9 mouse cellular contexts compared by ENCODE assay signal in the genomic region with DNA sequence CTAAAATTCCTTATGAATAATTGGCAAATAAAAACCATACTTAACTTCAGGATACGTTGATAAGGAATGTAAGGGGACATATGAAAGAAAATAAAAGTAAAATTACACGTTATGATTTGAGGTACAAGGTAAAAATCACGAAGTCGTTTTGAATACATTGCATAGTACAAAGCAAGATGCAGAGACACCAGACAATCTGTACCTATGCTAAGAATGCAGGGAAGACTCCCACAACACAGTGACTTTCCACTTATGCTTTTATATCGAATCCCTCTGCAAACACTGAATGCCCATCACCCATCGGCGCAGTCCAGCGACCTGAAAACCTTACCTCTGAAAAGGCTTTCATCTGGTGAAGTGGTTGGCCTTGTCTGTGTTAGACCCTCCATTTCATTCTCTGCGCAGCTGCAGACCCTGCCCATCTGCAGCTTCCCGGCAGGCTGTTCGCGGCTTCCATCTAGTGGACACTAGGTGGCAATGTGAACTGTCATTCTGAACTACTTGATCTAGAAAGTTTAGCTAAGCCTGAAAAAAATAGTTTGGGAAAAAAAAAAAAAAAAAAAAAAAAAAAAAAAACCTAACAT.
DNase-seq lines count a peak whose midpoint lies in the region; ATAC-seq lines count a peak whose summit lies in the region.
"Had no signal": no experiment of that assay in that cellular context is flagged by ENCODE, and none has a peak within 500 bp of the region (broad histone marks: within the 10 kb centered on the region; RNA-seq: fewer than 3 reads in every experiment).

No protein-coding gene starts in this region.

- WGBS in kidney, embryonic 14.5 days = 35% methylated on average over 12 of the region's 12 CpGs
- 32% methylated on average over 12 of the region's 12 CpGs for WGBS in midbrain, embryonic 14.5 days

- H3K36me3 ChIP-seq in kidney, embryonic 14.5 days (ENCODE audit: control insufficient read depth, insufficient read depth, low read length) = no peaks in the 10 kb centered on the region
- H3K36me3 ChIP-seq in midbrain, embryonic 14.5 days (ENCODE audit: control insufficient read depth, insufficient read depth, low read length) = peaks cover 10% of the 10 kb centered on the region; the same call in 1 of the 2 replicates
- H3K36me3 ChIP-seq: liver, embryonic 13.5 days had no signal

- H3K9ac ChIP-seq in kidney, embryonic 14.5 days (ENCODE audit: low read depth, low read length) = peak overlapping the region; percentile 44; the same call in 1 of the 2 replicates
- H3K9ac ChIP-seq in midbrain, embryonic 14.5 days (replicated peaks; ENCODE audit: low read length) = peak overlapping the region; percentile 57; the same call in 1 of the 2 replicates
- H3K9ac ChIP-seq: liver, embryonic 13.5 days had no signal

- no peak for DNase-seq in kidney, adult 9 months
- DNase-seq in cerebellum, adult 8-10 months = peak; percentile 21
- DNase-seq in forelimb bud, embryonic 11.5 days (ENCODE audit: low read depth, low spot score) = peak; percentile 62
- DNase-seq in layer of hippocampus, adult 9-11 months = peak; percentile 33
- peak; percentile 87 for DNase-seq in midbrain, embryonic 14.5 days
- DNase-seq: liver, embryonic 13.5 days had no signal

- H3K4me1 ChIP-seq in kidney, embryonic 14.5 days (ENCODE audit: control insufficient read depth, insufficient read depth, low read length) = no peaks in the 10 kb centered on the region
- H3K4me1 ChIP-seq in midbrain, embryonic 14.5 days (ENCODE audit: control insufficient read depth, insufficient read depth, low read length) = 0 out of 2 replicates have a peak, but pooled peaks cover 3% of the 10 kb centered on the region
- H3K4me1 ChIP-seq: liver, embryonic 13.5 days had no signal

- H3K4me2 ChIP-seq in kidney, embryonic 14.5 days (replicated peaks; ENCODE audit: low read depth, low read length) = peak overlapping the region; percentile 29; the same call in 1 of the 2 replicates
- peak overlapping the region; percentile 37 for H3K4me2 ChIP-seq in midbrain, embryonic 14.5 days (ENCODE audit: low read length)
- H3K4me2 ChIP-seq: liver, embryonic 13.5 days had no signal

- peak overlapping the region; percentile 32 for H3K4me3 ChIP-seq in kidney, embryonic 14.5 days (ENCODE audit: low read length)
- H3K4me3 ChIP-seq in midbrain, embryonic 14.5 days (replicated peaks; ENCODE audit: low read depth, low read length) = peak overlapping the region; percentile 44
- H3K4me3 ChIP-seq: liver, embryonic 13.5 days had no signal

- no peaks in the 10 kb centered on the region for H3K9me3 ChIP-seq in kidney, embryonic 14.5 days (ENCODE audit: control insufficient read depth, low read length)
- H3K9me3 ChIP-seq in midbrain, embryonic 14.5 days (ENCODE audit: control insufficient read depth, low read length) = no peaks in the 10 kb centered on the region
- H3K9me3 ChIP-seq: liver, embryonic 13.5 days had no signal

- ATAC-seq in kidney, embryonic 14.5 days (ENCODE audit: low FRiP score, low TSS enrichment) = peak; percentile 83; the same call in 1 of the 2 replicates
- peak; percentile 74; the same call in 1 of the 2 replicates for ATAC-seq in midbrain, embryonic 14.5 days (ENCODE audit: low FRiP score, low TSS enrichment)
- no peak for ATAC-seq in inflammation-experienced regulatory T-cells, adult 6 months
- no peak for ATAC-seq in activated CD4-positive, CD25-positive, alpha-beta regulatory T cell, adult 4 months

- H3K27me3 ChIP-seq in kidney, embryonic 14.5 days (ENCODE audit: control insufficient read depth, insufficient read depth, low read length) = no peaks in the 10 kb centered on the region
- no peaks in the 10 kb centered on the region for H3K27me3 ChIP-seq in midbrain, embryonic 14.5 days (ENCODE audit: control insufficient read depth, insufficient read depth, low read length)
- H3K27me3 ChIP-seq: liver, embryonic 13.5 days had no signal

- H3K27ac ChIP-seq in kidney, embryonic 14.5 days (ENCODE audit: low read depth, low read length) = no peak overlapping the region
- no peak overlapping the region; the same call in 1 of the 2 replicates for H3K27ac ChIP-seq in midbrain, embryonic 14.5 days (replicated peaks; ENCODE audit: low read depth, low read length)
- H3K27ac ChIP-seq: liver, embryonic 13.5 days had no signal

Comparison
In these comparisons a context has a peak if more than half of its experiments do, and no peak if none do; other contexts are left out.
1. ATAC-seq: peak in kidney, embryonic 14.5 days (single experiment) and midbrain, embryonic 14.5 days (single experiment); none in inflammation-experienced regulatory T-cells, adult 6 months (single experiment) and activated CD4-positive, CD25-positive, alpha-beta regulatory T cell, adult 4 months (single experiment).